Mouse (Mus musculus): ENCODE measurements around the gene Cipc. TPM values are rescaled to one million over a fixed set of nuclear protein-coding genes. Genes with fewer than 3 reads are reported as not detected.
A peak's percentile ranks its signal among the peaks of the same experiment; 100 is the strongest.

Gene Cipc
- polyA plus RNA-seq, 1 experiment from 2014 or later = 23.8 TPM

- Histone ChIP-seq H3K36me3 (ENCODE audit: control insufficient read depth, insufficient read depth, low read length) (no peaks in the 10 kb centered on the region), H3K27ac (ENCODE audit: low read depth, low read length) (no peak overlapping the region), H3K4me1 (replicated peaks; ENCODE audit: control insufficient read depth, insufficient read depth, low read length) (peaks cover 6% of the 10 kb centered on the region; the same call in 1 of the 2 replicates), H3K4me3 (ENCODE audit: low read depth, low read length) (no peak overlapping the region), H3K9ac (ENCODE audit: low read depth, low read length) (no peak overlapping the region), H3K4me2 (no peak overlapping the region), H3K9me3 (ENCODE audit: control insufficient read depth, low read length) (no peaks in the 10 kb centered on the region), H3K27me3 (replicated peaks; ENCODE audit: control insufficient read depth, insufficient read depth, low read length) (peaks cover 76% of the 10 kb centered on the region)
- WGBS = 38% methylated on average over 16 of the region's 16 CpGs
- ATAC-seq (replicated peaks; ENCODE audit: low FRiP score) = no peak
- DNase-seq (ENCODE audit: low spot score) = no peak
Measured at GRCm38 (mm10) chr12:86988227-86988626, 41.4 kb downstream of the Cipc start.

- Histone ChIP-seq H3K4me3 (ENCODE audit: low read depth, low read length) (no peak overlapping the region), H3K9ac (ENCODE audit: low read depth, low read length) (no peak overlapping the region), H3K4me1 (replicated peaks; ENCODE audit: control insufficient read depth, insufficient read depth, low read length) (peaks cover 6% of the 10 kb centered on the region; the same call in 1 of the 2 replicates), H3K36me3 (ENCODE audit: control insufficient read depth, insufficient read depth, low read length) (no peaks in the 10 kb centered on the region), H3K4me2 (no peak overlapping the region), H3K9me3 (ENCODE audit: control insufficient read depth, low read length) (no peaks in the 10 kb centered on the region), H3K27ac (ENCODE audit: low read depth, low read length) (no peak overlapping the region), H3K27me3 (replicated peaks; ENCODE audit: control insufficient read depth, insufficient read depth, low read length) (peaks cover 64% of the 10 kb centered on the region)
- ATAC-seq (replicated peaks; ENCODE audit: low FRiP score) = no peak
- 9% methylated on average over 15 of the region's 15 CpGs for WGBS
- no peak for DNase-seq (ENCODE audit: low spot score)
Measured at GRCm38 (mm10) chr12:86989378-86989777, 42.5 kb downstream of the Cipc start.

GRCm38 (mm10) chr12:86989890-86990754 is 43.3 kb downstream of the Cipc start, which contains the start of gene Zdhhc22:
Zdhhc22 (minus strand) TSS chr12:86990430.
- Histone ChIP-seq H3K4me1 (replicated peaks; ENCODE audit: control insufficient read depth, insufficient read depth, low read length) (peaks cover 6% of the 10 kb centered on the region; the same call in 1 of the 2 replicates), H3K27ac (ENCODE audit: low read depth, low read length) (no peak within 1 kb of the TSS), H3K4me3 (ENCODE audit: low read depth, low read length) (0 out of 2 replicates have a peak within 1 kb of the TSS, but pooled peaks have one; percentile 3), H3K36me3 (ENCODE audit: control insufficient read depth, insufficient read depth, low read length) (no peaks in the 10 kb centered on the region), H3K4me2 (peak within 1 kb of the TSS; percentile 37; the same call in 1 of the 2 replicates), H3K9ac (ENCODE audit: low read depth, low read length) (no peak within 1 kb of the TSS), H3K27me3 (replicated peaks; ENCODE audit: control insufficient read depth, insufficient read depth, low read length) (peaks cover 58% of the 10 kb centered on the region), H3K9me3 (ENCODE audit: control insufficient read depth, low read length) (no peaks in the 10 kb centered on the region)
- ATAC-seq (replicated peaks; ENCODE audit: low FRiP score) = no peak
- DNase-seq (ENCODE audit: low spot score) = peak; percentile 52
- 2% methylated on average over 65 of the region's 68 CpGs for WGBS

GRCm38 (mm10) chr12:86990755-86991110 is 43.9 kb downstream of the Cipc start:
- WGBS = 42% methylated on average over 2 of the region's 2 CpGs
- DNase-seq (ENCODE audit: low spot score) (no peak), ATAC-seq (replicated peaks; ENCODE audit: low FRiP score) (no peak)
- H3K36me3 ChIP-seq (ENCODE audit: control insufficient read depth, insufficient read depth, low read length) = no peaks in the 10 kb centered on the region
- H3K9me3 ChIP-seq (ENCODE audit: control insufficient read depth, low read length) = no peaks in the 10 kb centered on the region
- no peak overlapping the region for H3K4me2 ChIP-seq
- H3K9ac ChIP-seq (ENCODE audit: low read depth, low read length) = no peak overlapping the region
- peaks cover 58% of the 10 kb centered on the region for H3K27me3 ChIP-seq (replicated peaks; ENCODE audit: control insufficient read depth, insufficient read depth, low read length)
- peaks cover 6% of the 10 kb centered on the region; the same call in 1 of the 2 replicates for H3K4me1 ChIP-seq (replicated peaks; ENCODE audit: control insufficient read depth, insufficient read depth, low read length)
- no peak overlapping the region for H3K27ac ChIP-seq (ENCODE audit: low read depth, low read length)
- no peak overlapping the region for H3K4me3 ChIP-seq (ENCODE audit: low read depth, low read length)

GRCm38 (mm10) chr12:86994166-86994565 is 47.3 kb downstream of the Cipc start:
- no peak overlapping the region for H3K27ac ChIP-seq (ENCODE audit: low read depth, low read length)
- ATAC-seq (replicated peaks; ENCODE audit: low FRiP score) (no peak), DNase-seq (ENCODE audit: low spot score) (no peak)
- H3K36me3 ChIP-seq (ENCODE audit: control insufficient read depth, insufficient read depth, low read length) = no peaks in the 10 kb centered on the region
- peaks cover 6% of the 10 kb centered on the region; the same call in 1 of the 2 replicates for H3K4me1 ChIP-seq (replicated peaks; ENCODE audit: control insufficient read depth, insufficient read depth, low read length)
- H3K4me2 ChIP-seq = no peak overlapping the region
- H3K9ac ChIP-seq (ENCODE audit: low read depth, low read length) = no peak overlapping the region
- 40% methylated on average over 4 of the region's 4 CpGs for WGBS
- no peaks in the 10 kb centered on the region for H3K9me3 ChIP-seq (ENCODE audit: control insufficient read depth, low read length)
- H3K4me3 ChIP-seq (ENCODE audit: low read depth, low read length) = no peak overlapping the region
- peaks cover 29% of the 10 kb centered on the region for H3K27me3 ChIP-seq (replicated peaks; ENCODE audit: control insufficient read depth, insufficient read depth, low read length)

- 54% methylated on average over 3 of the region's 3 CpGs for WGBS
Measured at GRCm38 (mm10) chr12:86994776-86995175, 47.9 kb downstream of the Cipc start.

DNA sequence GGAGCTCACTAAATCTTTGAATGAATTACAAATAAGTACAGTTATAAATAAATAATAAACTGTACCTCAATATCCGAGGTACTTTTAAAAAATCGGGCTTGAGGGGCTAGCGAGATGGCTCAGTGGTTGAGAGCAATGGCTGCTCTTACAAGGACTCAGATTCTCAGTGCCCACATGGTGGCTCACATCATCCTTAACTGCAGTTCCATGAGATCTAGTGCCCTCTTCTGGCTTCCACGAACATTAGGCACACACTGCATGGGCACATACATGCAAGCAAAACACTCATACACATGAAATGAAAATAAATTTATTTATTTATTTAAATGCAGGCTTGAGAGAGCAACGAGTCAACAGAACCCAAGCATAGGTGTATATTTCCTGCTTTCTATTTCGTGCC is 49.1 kb downstream of the Cipc start:
- no peak overlapping the region for H3K4me2 ChIP-seq
- no peak overlapping the region for H3K27ac ChIP-seq (ENCODE audit: low read depth, low read length)
- no peak for DNase-seq (ENCODE audit: low spot score)
- peaks cover 11% of the 10 kb centered on the region for H3K27me3 ChIP-seq (replicated peaks; ENCODE audit: control insufficient read depth, insufficient read depth, low read length)
- no peak for ATAC-seq (replicated peaks; ENCODE audit: low FRiP score)
- H3K4me3 ChIP-seq (ENCODE audit: low read depth, low read length) = no peak overlapping the region
- H3K9ac ChIP-seq (ENCODE audit: low read depth, low read length) = no peak overlapping the region
- no peaks in the 10 kb centered on the region for H3K4me1 ChIP-seq (replicated peaks; ENCODE audit: control insufficient read depth, insufficient read depth, low read length)
- no peaks in the 10 kb centered on the region for H3K9me3 ChIP-seq (ENCODE audit: control insufficient read depth, low read length)
- no peaks in the 10 kb centered on the region for H3K36me3 ChIP-seq (ENCODE audit: control insufficient read depth, insufficient read depth, low read length)
- 65% methylated on average over 6 of the region's 6 CpGs for WGBS

More at GRCm38 (mm10) chr12:86994776-86995175, 47.9 kb downstream of the Cipc start:
- no peak overlapping the region for H3K27ac ChIP-seq (ENCODE audit: low read depth, low read length)
- ATAC-seq (replicated peaks; ENCODE audit: low FRiP score) (no peak), DNase-seq (ENCODE audit: low spot score) (no peak)
- H3K9ac ChIP-seq (ENCODE audit: low read depth, low read length) = no peak overlapping the region
- H3K9me3 ChIP-seq (ENCODE audit: control insufficient read depth, low read length) = no peaks in the 10 kb centered on the region
- H3K27me3 ChIP-seq (replicated peaks; ENCODE audit: control insufficient read depth, insufficient read depth, low read length) = peaks cover 23% of the 10 kb centered on the region
- no peak overlapping the region for H3K4me3 ChIP-seq (ENCODE audit: low read depth, low read length)
- H3K4me2 ChIP-seq = no peak overlapping the region
- peaks cover 2% of the 10 kb centered on the region; the same call in 1 of the 2 replicates for H3K4me1 ChIP-seq (replicated peaks; ENCODE audit: control insufficient read depth, insufficient read depth, low read length)
- H3K36me3 ChIP-seq (ENCODE audit: control insufficient read depth, insufficient read depth, low read length) = no peaks in the 10 kb centered on the region

DNA sequence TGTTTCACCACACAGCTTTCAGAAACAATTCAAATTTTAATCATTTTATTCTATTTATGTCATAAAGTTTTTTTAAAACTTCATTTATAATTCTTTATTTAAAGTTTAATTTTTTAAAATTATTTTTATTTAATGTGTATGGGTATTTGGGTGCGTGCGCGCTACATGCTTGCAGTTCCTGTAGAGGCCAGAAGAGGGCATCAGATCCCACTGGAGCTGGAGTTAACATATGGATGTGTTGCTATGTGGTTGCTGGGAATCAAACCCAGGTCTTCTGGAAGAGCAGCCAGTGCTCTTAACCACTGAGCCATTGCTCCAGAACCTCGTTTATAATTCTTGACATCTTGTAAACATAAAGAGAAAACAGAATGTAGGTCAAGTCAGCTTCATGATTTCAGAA is 51.9 kb downstream of the Cipc start:
- ATAC-seq (replicated peaks; ENCODE audit: low FRiP score) (no peak), DNase-seq (ENCODE audit: low spot score) (no peak)
- Histone ChIP-seq H3K9ac (ENCODE audit: low read depth, low read length) (no peak overlapping the region), H3K9me3 (ENCODE audit: control insufficient read depth, low read length) (no peaks in the 10 kb centered on the region), H3K4me3 (ENCODE audit: low read depth, low read length) (no peak overlapping the region), H3K4me1 (replicated peaks; ENCODE audit: control insufficient read depth, insufficient read depth, low read length) (no peaks in the 10 kb centered on the region), H3K4me2 (no peak overlapping the region), H3K27me3 (replicated peaks; ENCODE audit: control insufficient read depth, insufficient read depth, low read length) (no peaks in the 10 kb centered on the region; the same call in 1 of the 2 replicates), H3K36me3 (ENCODE audit: control insufficient read depth, insufficient read depth, low read length) (no peaks in the 10 kb centered on the region), H3K27ac (ENCODE audit: low read depth, low read length) (no peak overlapping the region)
- WGBS = 71% methylated on average over 4 of the region's 4 CpGs

Measured in liver, embryonic 11.5 days (tissue).